Mouse (Mus musculus) gastrocnemius, adult 2 months (tissue): ENCODE results near the gene Pkdcc. TPM values are rescaled to one million over a fixed set of nuclear protein-coding genes. Genes with fewer than 3 reads are reported as not detected.

Experiments used
- DNase-seq: peaks from one replicate; pipeline ENCODE4 v3.0.0; 2022
- H3K27ac ChIP-seq: fragments of 200-600 bp; 2 replicates; pipeline ENCODE4 v1.8.1; 2022; ENCODE audit warnings: mild to moderate bottlenecking
- H3K4me3 ChIP-seq: fragments of 200-600 bp; 2 replicates; pipeline ENCODE4 v1.8.1; 2022; ENCODE audit warnings: mild to moderate bottlenecking, moderate library complexity
- CTCF ChIP-seq: fragments of 200-600 bp; IDR thresholded peaks from 2 replicates; pipeline ENCODE4 v1.8.1; 2022; ENCODE audit warnings: antibody characterized with exemption, mild to moderate bottlenecking, moderate library complexity
- intact Hi-C: fragments of 180-260 bp; cut with DNase I; formaldehyde crosslinking; loops from one replicate; pipeline ENCODE4 v1.15.1; 2025
- total RNA-seq, 2 experiments: library from RNA; stranded (reverse); gene quantifications; 2 replicates each; pipeline ENCODE4 v1.2.3; 2021

The Pkdcc gene
- total RNA-seq, 2 experiments from 2014 or later = 96.3 to 115 TPM

- peak overlapping the region; percentile 94 for H3K27ac ChIP-seq
- intact Hi-C loops = loop anchor here (5.0 kb wide), 1 partner anchor 59 kb away; no protein-coding TSS in a partner anchor
- no peak for DNase-seq
Observed at GRCm38 (mm10) chr17:83216251-83216919, 1.3 kb downstream of the Pkdcc start.

GRCm38 (mm10) chr17:83218189-83218588 is 3.1 kb downstream of the Pkdcc start:
- intact Hi-C loops = loop anchor here (5.0 kb wide), 1 partner anchor 61 kb away; no protein-coding TSS in a partner anchor
- Histone ChIP-seq H3K4me3 (peak overlapping the region; percentile 96), H3K27ac (peak overlapping the region; percentile 94)
- no peak for DNase-seq
- no peak for TF ChIP-seq CTCF

More at GRCm38 (mm10) chr17:83216251-83216919, 1.3 kb downstream of the Pkdcc start:
- TF ChIP-seq CTCF = no peak
- H3K4me3 ChIP-seq = peak overlapping the region; percentile 96

GRCm38 (mm10) chr17:83218722-83219121 is 3.6 kb downstream of the Pkdcc start:
- TF ChIP-seq CTCF = no peak
- intact Hi-C loops = loop anchor here (5.0 kb wide), 1 partner anchor 61 kb away; no protein-coding TSS in a partner anchor
- Histone ChIP-seq H3K27ac (peak overlapping the region; percentile 94), H3K4me3 (peak overlapping the region; percentile 96)
- DNase-seq = peak; percentile 49

GRCm38 (mm10) chr17:83219351-83220287 is 4.5 kb downstream of the Pkdcc start:
- intact Hi-C loops = loop anchor here (5.0 kb wide), 1 partner anchor 62 kb away; no protein-coding TSS in a partner anchor
- DNase-seq = peak; percentile 76
- no peak for TF ChIP-seq CTCF
- Histone ChIP-seq H3K27ac (peak overlapping the region; percentile 94), H3K4me3 (peak overlapping the region; percentile 96)

GRCm38 (mm10) chr17:83220954-83221538 is 6.0 kb downstream of the Pkdcc start:
- Histone ChIP-seq H3K27ac (peak overlapping the region; percentile 94), H3K4me3 (peak overlapping the region; percentile 96)
- no peak for TF ChIP-seq CTCF
- DNase-seq = peak; percentile 88
- intact Hi-C loops = no loop called here

- no peak for TF ChIP-seq CTCF
- H3K4me3 ChIP-seq = peak overlapping the region; percentile 59
- DNase-seq = peak; percentile 45
- intact Hi-C loops = no loop called here
- peak overlapping the region; percentile 94 for H3K27ac ChIP-seq
Observed at GRCm38 (mm10) chr17:83221611-83222500, 6.8 kb downstream of the Pkdcc start.

GRCm38 (mm10) chr17:83222705-83223104 is 7.6 kb downstream of the Pkdcc start:
- intact Hi-C loops = no loop called here
- TF ChIP-seq CTCF = no peak
- H3K27ac ChIP-seq = peak overlapping the region; percentile 94
- DNase-seq = peak; percentile 69
- H3K4me3 ChIP-seq = peak overlapping the region; percentile 59

GRCm38 (mm10) chr17:83224451-83224971 is 9.4 kb downstream of the Pkdcc start:
- no peak for TF ChIP-seq CTCF
- Histone ChIP-seq H3K4me3 (no peak overlapping the region), H3K27ac (peak overlapping the region; percentile 48)
- intact Hi-C loops = no loop called here
- DNase-seq = peak; percentile 51

- Histone ChIP-seq H3K4me3 (no peak overlapping the region), H3K27ac (0 out of 2 replicates have a peak overlapping the region, but pooled peaks have one; percentile 20)
- intact Hi-C loops = loop anchor here (5.0 kb wide), 1 partner anchor 139 kb away; no protein-coding TSS in a partner anchor
- no peak for DNase-seq
- TF ChIP-seq CTCF = no peak
Observed at GRCm38 (mm10) chr17:83226395-83226986, 11.4 kb downstream of the Pkdcc start.

GRCm38 (mm10) chr17:83231357-83231756 is 16.3 kb downstream of the Pkdcc start:
- TF ChIP-seq CTCF = no peak
- intact Hi-C loops = no loop called here
- DNase-seq = no peak
- no peak overlapping the region for H3K4me3 ChIP-seq
- no peak overlapping the region for H3K27ac ChIP-seq

- intact Hi-C loops = no loop called here
- DNase-seq = no peak
- H3K4me3 ChIP-seq = no peak overlapping the region
Observed at GRCm38 (mm10) chr17:83235227-83235626, 20.1 kb downstream of the Pkdcc start.

More at GRCm38 (mm10) chr17:83235227-83235626, 20.1 kb downstream of the Pkdcc start:
- H3K27ac ChIP-seq = no peak overlapping the region
- no peak for TF ChIP-seq CTCF
